Mouse (Mus musculus): ENCODE measurements at regions not wholly inside any gene's neighbourhood (a gene's known extent, or its start where the extent isn't known, plus 50 kb on each side); places are given as distances from the start of the nearest gene placed in this dataset.

GRCm38 (mm10) chr11:84664258-84664657 lies 138.9 kb upstream of the Lhx1 start:
- Histone ChIP-seq H3K36me3 (no peaks in the 10 kb centered on the region), H3K27me3 (no peaks in the 10 kb centered on the region), H3K4me2 (replicated peaks) (no peak overlapping the region), H3K9me3 (replicated peaks) (no peaks in the 10 kb centered on the region), H3K27ac (replicated peaks) (no peak overlapping the region), H3K4me1 (no peaks in the 10 kb centered on the region), H3K9ac (no peak overlapping the region), H3K4me3 (replicated peaks) (no peak overlapping the region)
- ATAC-seq (ENCODE audit: insufficient number of reproducible peaks, low FRiP score, low TSS enrichment, low read depth) = no peak
- WGBS = 60% methylated on average over 3 of the region's 3 CpGs

- H3K9ac ChIP-seq = no peak overlapping the region
- no peak overlapping the region for H3K4me3 ChIP-seq (replicated peaks)
- H3K9me3 ChIP-seq (replicated peaks) = no peaks in the 10 kb centered on the region
- H3K27me3 ChIP-seq = no peaks in the 10 kb centered on the region
- no peak overlapping the region for H3K4me2 ChIP-seq (replicated peaks)
- no peaks in the 10 kb centered on the region for H3K4me1 ChIP-seq
- no peaks in the 10 kb centered on the region for H3K36me3 ChIP-seq
- no peak overlapping the region for H3K27ac ChIP-seq (replicated peaks)
- no peak for ATAC-seq (ENCODE audit: insufficient number of reproducible peaks, low FRiP score, low TSS enrichment, low read depth)
- 8% methylated on average over 7 of the region's 7 CpGs for WGBS
Observed at GRCm38 (mm10) chr11:84661981-84662380, 136.6 kb upstream of the Lhx1 start.

- Histone ChIP-seq H3K4me2 (replicated peaks) (no peak overlapping the region), H3K9me3 (replicated peaks) (no peaks in the 10 kb centered on the region), H3K36me3 (no peaks in the 10 kb centered on the region), H3K9ac (no peak overlapping the region), H3K27ac (replicated peaks) (no peak overlapping the region), H3K27me3 (no peaks in the 10 kb centered on the region), H3K4me1 (no peaks in the 10 kb centered on the region), H3K4me3 (replicated peaks) (no peak overlapping the region)
- peak; percentile 29; the same call in 1 of the 2 replicates for ATAC-seq (ENCODE audit: insufficient number of reproducible peaks, low FRiP score, low TSS enrichment, low read depth)
- 5% methylated on average over 8 of the region's 8 CpGs for WGBS
Observed at GRCm38 (mm10) chr11:84660877-84661276, 135.5 kb upstream of the Lhx1 start.

DNA sequence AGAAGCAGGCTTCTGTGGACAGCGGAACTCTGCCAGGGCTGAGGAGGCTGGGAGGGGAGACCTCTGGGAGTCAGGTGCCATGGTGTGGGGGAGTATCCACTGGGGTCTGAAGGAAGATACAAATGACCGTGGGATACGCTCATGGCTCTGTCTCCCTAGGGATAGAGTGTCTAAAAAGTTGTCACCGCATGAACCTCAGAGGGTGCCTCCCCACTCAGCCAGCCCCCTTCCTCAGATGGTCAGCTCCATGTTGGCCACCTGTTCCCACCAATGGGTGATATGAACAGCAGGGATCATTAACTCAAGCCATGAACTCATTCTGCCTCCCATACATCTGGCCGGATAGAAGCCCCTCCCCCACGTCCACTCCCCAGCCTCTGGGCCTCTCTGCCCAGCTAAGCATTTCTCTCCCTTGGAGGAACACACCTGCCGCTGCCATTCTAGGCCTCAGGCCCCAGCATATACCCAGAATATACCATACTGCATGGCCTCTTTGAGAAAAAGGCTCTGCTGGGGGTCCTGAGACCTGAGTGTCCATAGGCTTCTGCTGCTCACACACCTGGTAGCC lies 134.1 kb upstream of the Lhx1 start:
- peak; percentile 24; the same call in 1 of the 2 replicates for ATAC-seq (ENCODE audit: insufficient number of reproducible peaks, low FRiP score, low TSS enrichment, low read depth)
- Histone ChIP-seq H3K4me2 (replicated peaks) (no peak overlapping the region), H3K4me1 (no peaks in the 10 kb centered on the region), H3K27me3 (no peaks in the 10 kb centered on the region; the same call in 1 of the 2 replicates), H3K9me3 (replicated peaks) (no peaks in the 10 kb centered on the region), H3K36me3 (no peaks in the 10 kb centered on the region), H3K27ac (replicated peaks) (no peak overlapping the region), H3K4me3 (replicated peaks) (no peak overlapping the region), H3K9ac (no peak overlapping the region)
- 70% methylated on average over 7 of the region's 7 CpGs for WGBS

DNA sequence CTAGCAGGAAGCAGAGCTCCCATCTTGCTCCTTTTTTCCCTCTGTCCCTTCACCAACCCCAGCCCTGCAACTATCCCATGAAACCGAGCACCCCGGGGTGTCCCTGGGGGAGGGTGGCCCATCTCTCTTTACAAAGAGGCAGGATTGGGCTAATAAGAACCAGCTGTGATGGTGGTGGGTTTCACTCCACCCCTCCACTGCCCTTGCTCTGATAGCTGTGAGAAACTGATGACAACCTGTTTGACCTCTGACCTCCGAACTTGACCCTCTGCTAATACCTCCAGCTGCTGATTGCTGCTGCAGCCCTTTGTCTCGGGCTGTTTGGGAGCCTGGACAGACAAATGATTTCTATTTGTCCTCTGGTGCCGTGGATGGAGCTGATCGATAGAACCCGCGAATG lies 128.1 kb upstream of the Lhx1 start:
- Histone ChIP-seq H3K4me2 (replicated peaks) (no peak overlapping the region), H3K4me1 (no peaks in the 10 kb centered on the region), H3K9me3 (replicated peaks) (no peaks in the 10 kb centered on the region), H3K27ac (replicated peaks) (no peak overlapping the region), H3K36me3 (no peaks in the 10 kb centered on the region), H3K4me3 (replicated peaks) (no peak overlapping the region), H3K27me3 (peaks cover 4% of the 10 kb centered on the region), H3K9ac (no peak overlapping the region)
- WGBS = 28% methylated on average over 8 of the region's 8 CpGs
- no peak for ATAC-seq (ENCODE audit: insufficient number of reproducible peaks, low FRiP score, low TSS enrichment, low read depth)

GRCm38 (mm10) chr11:84648899-84649298 lies 123.6 kb upstream of the Lhx1 start:
- H3K4me1 ChIP-seq = no peaks in the 10 kb centered on the region
- H3K27me3 ChIP-seq = peaks cover 23% of the 10 kb centered on the region
- no peaks in the 10 kb centered on the region for H3K36me3 ChIP-seq
- H3K9ac ChIP-seq = no peak overlapping the region
- H3K4me2 ChIP-seq (replicated peaks) = no peak overlapping the region
- ATAC-seq (ENCODE audit: insufficient number of reproducible peaks, low FRiP score, low TSS enrichment, low read depth) = no peak
- H3K27ac ChIP-seq (replicated peaks) = no peak overlapping the region
- 74% methylated on average over 5 of the region's 5 CpGs for WGBS
- H3K9me3 ChIP-seq (replicated peaks) = no peaks in the 10 kb centered on the region
- H3K4me3 ChIP-seq (replicated peaks) = no peak overlapping the region

GRCm38 (mm10) chr11:84647104-84647503 lies 121.8 kb upstream of the Lhx1 start:
- no peak overlapping the region for H3K4me3 ChIP-seq (replicated peaks)
- WGBS = 90% methylated on average over 5 of the region's 5 CpGs
- no peaks in the 10 kb centered on the region for H3K36me3 ChIP-seq
- no peak for ATAC-seq (ENCODE audit: insufficient number of reproducible peaks, low FRiP score, low TSS enrichment, low read depth)
- H3K9me3 ChIP-seq (replicated peaks) = no peaks in the 10 kb centered on the region
- no peak overlapping the region for H3K4me2 ChIP-seq (replicated peaks)
- no peak overlapping the region for H3K27ac ChIP-seq (replicated peaks)
- H3K9ac ChIP-seq = no peak overlapping the region
- peaks cover 7% of the 10 kb centered on the region for H3K4me1 ChIP-seq
- peaks cover 41% of the 10 kb centered on the region for H3K27me3 ChIP-seq

DNA sequence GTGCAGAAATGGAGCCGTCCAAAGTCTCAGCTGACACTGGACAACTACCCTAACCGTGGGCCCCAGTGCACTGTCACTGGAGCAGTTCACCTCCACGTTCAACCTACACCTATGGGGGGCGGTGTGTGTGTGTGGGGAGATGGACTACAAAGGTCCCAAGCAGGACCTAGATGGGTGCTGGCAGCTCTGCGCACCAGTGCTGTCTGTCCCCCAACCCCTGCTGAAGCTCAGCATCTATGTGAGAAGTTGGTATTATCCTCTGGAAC lies 117.7 kb upstream of the Lhx1 start:
- H3K27me3 ChIP-seq = peaks cover 75% of the 10 kb centered on the region
- no peaks in the 10 kb centered on the region for H3K9me3 ChIP-seq (replicated peaks)
- 0 out of 2 replicates have a peak overlapping the region, but pooled peaks have one; percentile 80 for H3K4me2 ChIP-seq (replicated peaks)
- no peak for ATAC-seq (ENCODE audit: insufficient number of reproducible peaks, low FRiP score, low TSS enrichment, low read depth)
- H3K27ac ChIP-seq (replicated peaks) = no peak overlapping the region
- H3K9ac ChIP-seq = no peak overlapping the region
- H3K36me3 ChIP-seq = no peaks in the 10 kb centered on the region
- H3K4me1 ChIP-seq = peaks cover 8% of the 10 kb centered on the region
- 46% methylated on average over 5 of the region's 5 CpGs for WGBS
- H3K4me3 ChIP-seq (replicated peaks) = no peak overlapping the region

DNA sequence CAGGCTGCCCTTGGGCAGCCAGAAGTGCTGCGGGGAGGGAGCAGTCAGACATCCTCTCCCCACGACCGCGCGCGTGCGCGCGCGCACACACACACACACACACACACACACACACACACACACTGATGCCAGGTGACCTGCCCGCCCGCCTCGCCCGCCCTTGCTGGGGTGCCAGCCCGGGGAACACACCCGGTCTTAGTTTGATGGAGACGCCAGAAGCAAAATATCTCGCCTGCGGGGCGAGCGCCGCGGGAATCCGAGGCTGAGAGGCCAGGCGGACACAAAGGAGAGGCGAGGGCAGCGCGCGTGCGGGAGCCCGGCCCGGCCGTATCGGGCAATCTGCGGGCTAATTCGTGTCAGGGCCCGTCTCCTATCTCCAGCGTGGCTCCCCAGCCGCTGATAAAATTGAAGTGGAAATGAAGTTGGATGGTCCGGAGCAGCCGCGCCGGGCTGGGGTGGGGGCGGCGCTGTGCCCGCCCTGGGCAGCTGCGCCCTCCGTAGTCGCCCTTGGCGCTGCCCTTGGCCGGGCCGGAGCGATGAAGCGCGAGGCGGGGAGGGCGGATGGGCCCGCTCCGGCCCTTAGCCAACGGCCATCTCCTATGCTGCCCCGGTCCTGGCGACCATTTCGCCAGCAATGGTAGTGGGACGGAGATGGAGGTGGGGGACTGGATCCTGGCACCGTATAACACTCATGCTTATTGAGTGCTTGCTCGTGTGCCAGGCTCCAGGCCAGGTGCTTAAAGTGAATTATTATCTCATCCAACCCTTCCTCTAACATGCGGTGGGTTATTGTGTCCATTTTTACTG lies 117.2 kb upstream of the Lhx1 start:
- no peaks in the 10 kb centered on the region for H3K36me3 ChIP-seq
- no peaks in the 10 kb centered on the region for H3K9me3 ChIP-seq (replicated peaks)
- peaks cover 77% of the 10 kb centered on the region for H3K27me3 ChIP-seq
- H3K27ac ChIP-seq (replicated peaks) = no peak overlapping the region
- H3K9ac ChIP-seq = peak overlapping the region; percentile 29; the same call in 1 of the 2 replicates
- no peak for ATAC-seq (ENCODE audit: insufficient number of reproducible peaks, low FRiP score, low TSS enrichment, low read depth)
- H3K4me3 ChIP-seq (replicated peaks) = peak overlapping the region; percentile 44
- peaks cover 8% of the 10 kb centered on the region for H3K4me1 ChIP-seq
- H3K4me2 ChIP-seq (replicated peaks) = peak overlapping the region; percentile 80
- WGBS = 3% methylated on average over 52 of the region's 67 CpGs

- no peak for ATAC-seq (ENCODE audit: insufficient number of reproducible peaks, low FRiP score, low TSS enrichment, low read depth)
- no peak overlapping the region for H3K9ac ChIP-seq
- no peak overlapping the region for H3K4me3 ChIP-seq (replicated peaks)
- H3K4me1 ChIP-seq = peaks cover 8% of the 10 kb centered on the region
- no peaks in the 10 kb centered on the region for H3K9me3 ChIP-seq (replicated peaks)
- no peaks in the 10 kb centered on the region for H3K36me3 ChIP-seq
- no peak overlapping the region for H3K27ac ChIP-seq (replicated peaks)
- no peak overlapping the region for H3K4me2 ChIP-seq (replicated peaks)
- H3K27me3 ChIP-seq = peaks cover 80% of the 10 kb centered on the region
- WGBS = 29% methylated on average over 5 of the region's 5 CpGs
Observed at GRCm38 (mm10) chr11:84641601-84642000, 116.3 kb upstream of the Lhx1 start.

DNA sequence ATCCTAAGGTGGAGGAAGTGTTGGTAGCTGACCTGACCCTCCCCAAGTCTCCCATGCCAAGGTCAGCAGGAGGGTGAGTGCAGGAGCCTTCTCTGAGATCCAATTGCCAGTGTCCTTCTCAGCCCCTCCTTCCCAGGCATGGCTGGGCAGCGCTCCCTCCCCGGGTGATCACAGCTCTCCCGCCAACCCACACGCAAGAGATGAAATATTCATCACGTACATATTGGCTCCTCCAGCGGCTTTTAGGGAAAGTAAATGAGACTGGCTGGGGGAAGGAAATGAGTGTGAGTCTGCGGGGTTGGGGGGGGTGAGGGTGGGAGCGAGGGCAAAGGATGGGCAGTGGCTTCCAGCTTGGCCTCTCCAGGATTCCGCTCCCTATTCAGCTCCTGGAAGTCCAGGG lies 113.0 kb upstream of the Lhx1 start:
- Histone ChIP-seq H3K27me3 (peaks cover 59% of the 10 kb centered on the region), H3K4me3 (replicated peaks) (no peak overlapping the region), H3K4me1 (peaks cover 8% of the 10 kb centered on the region), H3K9me3 (replicated peaks) (no peaks in the 10 kb centered on the region), H3K36me3 (no peaks in the 10 kb centered on the region), H3K27ac (replicated peaks) (no peak overlapping the region), H3K9ac (no peak overlapping the region), H3K4me2 (replicated peaks) (no peak overlapping the region)
- ATAC-seq (ENCODE audit: insufficient number of reproducible peaks, low FRiP score, low TSS enrichment, low read depth) = no peak
- 29% methylated on average over 9 of the region's 9 CpGs for WGBS

- WGBS = 25% methylated on average over 8 of the region's 8 CpGs
- H3K27me3 ChIP-seq = peaks cover 48% of the 10 kb centered on the region
- H3K36me3 ChIP-seq = no peaks in the 10 kb centered on the region
- H3K4me3 ChIP-seq (replicated peaks) = no peak overlapping the region
- H3K4me2 ChIP-seq (replicated peaks) = no peak overlapping the region
- H3K27ac ChIP-seq (replicated peaks) = no peak overlapping the region
- H3K9ac ChIP-seq = no peak overlapping the region
- H3K9me3 ChIP-seq (replicated peaks) = no peaks in the 10 kb centered on the region
- H3K4me1 ChIP-seq = peaks cover 3% of the 10 kb centered on the region; the same call in 1 of the 2 replicates
- peak; percentile 48; the same call in 1 of the 2 replicates for ATAC-seq (ENCODE audit: insufficient number of reproducible peaks, low FRiP score, low TSS enrichment, low read depth)
Observed at GRCm38 (mm10) chr11:84637268-84637667, 111.9 kb upstream of the Lhx1 start.
